Mouse (Mus musculus) MEL (cell line): ENCODE data around the gene Cd47. TPM values are rescaled to one million over a fixed set of nuclear protein-coding genes. Genes with fewer than 3 reads are reported as not detected.

Experiments used
- DNase-seq: peaks from one replicate; pipeline ENCODE4 v3.0.0; 2011; ENCODE audit warnings: low read depth, low spot score
- H3K27ac ChIP-seq: 2 replicates; pipeline ENCODE4 v1.5.1; 2012; ENCODE audit warnings: low read depth, mild to moderate bottlenecking, control low read depth, low read length, moderate library complexity; ENCODE audit not compliant: control insufficient read depth
- H3K27me3 ChIP-seq, 2 experiments: fragments of 150-350 bp in 1 of 2; sonication (generic) in 1 of 2; 2 replicates each; pipeline ENCODE4 v1.6.1; 2012; ENCODE audit warnings: low read length in 2 of 2, mild to moderate bottlenecking in 2 of 2, improper control_type of control experiment in 1 of 2, moderate library complexity in 1 of 2; ENCODE audit not compliant: insufficient read depth in 2 of 2, control insufficient read depth in 1 of 2
- H3K36me3 ChIP-seq, 2 experiments: 2 replicates each; pipeline ENCODE4 v1.6.1; 2012 to 2014; ENCODE audit warnings: low read length in 2 of 2, improper control_type of control experiment in 1 of 2, inconsistent platforms in 1 of 2, mild to moderate bottlenecking in 1 of 2; ENCODE audit not compliant: insufficient read depth in 2 of 2, control insufficient read depth in 1 of 2
- H3K4me1 ChIP-seq, 2 experiments: fragments of 150-350 bp in 1 of 2; sonication (generic) in 1 of 2; 2 replicates each; pipeline ENCODE4 v1.6.1; 2012; ENCODE audit warnings: low read length in 2 of 2, improper control_type of control experiment in 1 of 2, mild to moderate bottlenecking in 1 of 2; ENCODE audit not compliant: insufficient read depth in 2 of 2, control insufficient read depth in 1 of 2
- H3K4me3 ChIP-seq, 2 experiments: fragments of 150-350 bp in 1 of 2; sonication (generic) in 1 of 2; 2 replicates each; pipeline ENCODE4 v1.5.1; 2012; ENCODE audit warnings: low read depth in 2 of 2, low read length in 2 of 2, mild to moderate bottlenecking in 2 of 2, moderate library complexity in 2 of 2, control low read depth in 1 of 2, improper control_type of control experiment in 1 of 2; ENCODE audit not compliant: control insufficient read depth in 1 of 2, insufficient read depth in 1 of 2
- H3K79me2 ChIP-seq: 2 replicates; pipeline ENCODE4 v1.6.1; 2012; ENCODE audit warnings: mild to moderate bottlenecking, low read length, moderate library complexity; ENCODE audit not compliant: control insufficient read depth, poor library complexity, insufficient read depth
- H3K9ac ChIP-seq: 2 replicates; pipeline ENCODE4 v1.6.1; 2012; ENCODE audit warnings: low read depth, mild to moderate bottlenecking, control low read depth, low read length, moderate library complexity; ENCODE audit not compliant: control insufficient read depth, poor library complexity, severe bottlenecking
- H3K9me3 ChIP-seq: fragments of 150-350 bp; sonication (generic); replicated peaks from 2 replicates; pipeline ENCODE4 v1.6.1; 2012; ENCODE audit warnings: mild to moderate bottlenecking, low read length, improper control_type of control experiment, moderate library complexity; ENCODE audit not compliant: insufficient read depth
- BHLHE40 ChIP-seq: IDR thresholded peaks from 2 replicates; pipeline ENCODE4 v1.6.1; 2012; ENCODE audit warnings: low read depth, mild to moderate bottlenecking, inconsistent platforms, low read length, improper control_type of control experiment, borderline replicate concordance
- ETS1 ChIP-seq: IDR thresholded peaks from 2 replicates; pipeline ENCODE4 v1.6.1; 2012; ENCODE audit warnings: low read depth, mild to moderate bottlenecking, inconsistent platforms, low read length, improper control_type of control experiment, moderate library complexity
- GATA1 ChIP-seq: IDR thresholded peaks from 2 replicates; pipeline ENCODE4 v1.6.1; 2011; ENCODE audit warnings: low read depth, low read length, improper control_type of control experiment
- HCFC1 ChIP-seq: IDR thresholded peaks from 2 replicates; pipeline ENCODE4 v1.6.1; 2012; ENCODE audit warnings: low read depth, mild to moderate bottlenecking, inconsistent platforms, low read length, improper control_type of control experiment, moderate library complexity
- KAT2A ChIP-seq: conservative IDR thresholded peaks from 2 replicates; pipeline ENCODE4 v1.6.1; 2012; ENCODE audit warnings: low read depth, low read length, improper control_type of control experiment, inconsistent platforms
- MAFK ChIP-seq: IDR thresholded peaks from 2 replicates; pipeline ENCODE4 v1.6.1; 2011; ENCODE audit warnings: low read depth, mild to moderate bottlenecking, low read length, improper control_type of control experiment, borderline replicate concordance
- MXI1 ChIP-seq: IDR thresholded peaks from 2 replicates; pipeline ENCODE4 v1.6.1; 2011; ENCODE audit warnings: mild to moderate bottlenecking, low read depth, low read length, improper control_type of control experiment
- NELFE ChIP-seq: IDR thresholded peaks from 2 replicates; pipeline ENCODE4 v1.6.1; 2011; ENCODE audit warnings: low read depth, low read length, improper control_type of control experiment
- NRF1 ChIP-seq: IDR thresholded peaks from 2 replicates; pipeline ENCODE4 v1.6.1; 2014; ENCODE audit warnings: low read depth, mild to moderate bottlenecking, inconsistent platforms, low read length, improper control_type of control experiment, moderate library complexity; ENCODE audit not compliant: poor library complexity, insufficient read depth, severe bottlenecking
- POLR2A ChIP-seq, 2 experiments: IDR thresholded peaks; 2 replicates each; pipeline ENCODE4 v1.6.1; 2011 to 2012; ENCODE audit warnings: low read length in 2 of 2, mild to moderate bottlenecking in 2 of 2, control low read depth in 1 of 2, improper control_type of control experiment in 1 of 2, low read depth in 1 of 2, moderate library complexity in 1 of 2; ENCODE audit not compliant: control insufficient read depth in 1 of 2, insufficient read depth in 1 of 2, poor library complexity in 1 of 2
- POLR2AphosphoS2 ChIP-seq: IDR thresholded peaks from 2 replicates; pipeline ENCODE4 v1.6.1; 2011; ENCODE audit warnings: low read length, improper control_type of control experiment
- SIN3A ChIP-seq: IDR thresholded peaks from 2 replicates; pipeline ENCODE4 v1.6.1; 2012; ENCODE audit warnings: low read length, improper control_type of control experiment, inconsistent platforms
- UBTF ChIP-seq: IDR thresholded peaks from 2 replicates; pipeline ENCODE4 v1.6.1; 2012; ENCODE audit warnings: low read depth, mild to moderate bottlenecking, inconsistent platforms, low read length, improper control_type of control experiment, moderate library complexity, borderline replicate concordance; ENCODE audit not compliant: insufficient read depth
- USF2 ChIP-seq, 2 experiments: IDR thresholded peaks; 2 replicates each; pipeline ENCODE4 v1.6.1; 2011 to 2012; ENCODE audit warnings: improper control_type of control experiment in 2 of 2, low read length in 2 of 2, borderline replicate concordance in 1 of 2, inconsistent platforms in 1 of 2, low read depth in 1 of 2, mild to moderate bottlenecking in 1 of 2; ENCODE audit not compliant: insufficient read depth in 1 of 2
- ZC3H11A ChIP-seq: IDR thresholded peaks from 2 replicates; pipeline ENCODE4 v1.6.1; 2012; ENCODE audit warnings: low read depth, mild to moderate bottlenecking, inconsistent platforms, low read length, improper control_type of control experiment
- ZKSCAN1 ChIP-seq: IDR thresholded peaks from 2 replicates; pipeline ENCODE4 v1.6.1; 2012; ENCODE audit warnings: low read depth, mild to moderate bottlenecking, inconsistent platforms, low read length, improper control_type of control experiment, moderate library complexity
- ZMIZ1 ChIP-seq: IDR thresholded peaks from 2 replicates; pipeline ENCODE4 v1.6.1; 2012; ENCODE audit warnings: low read depth, mild to moderate bottlenecking, inconsistent platforms, low read length, improper control_type of control experiment, moderate library complexity
- polyA plus RNA-seq, 2 experiments: library from polyadenylated mRNA; stranded (reverse) in 1 of 2; unstranded in 1 of 2; fragments of >175 nt in 1 of 2; fragments of >200 nt in 1 of 2; gene quantifications; 2 replicates each; pipeline versions ENCODE4 v1.2.1 to v1.2.4; 2012; ENCODE audit warnings: low replicate concordance in 2 of 2, low read depth in 1 of 2; ENCODE audit not compliant: insufficient read length in 2 of 2, insufficient read depth in 1 of 2, missing spikeins in 1 of 2
- total RNA-seq: library from RNA; depleted of rRNA; stranded (reverse); fragments of 300-350 nt; gene quantifications from 2 replicates; pipeline ENCODE4 v1.2.3, GENCODE M21; 2012

The Cd47 gene
- total and polyA plus RNA-seq, 3 experiments, result 45.9 to 57.5 (median 51.7) TPM

GRCm38 (mm10) chr16:49950340-49950739 lies 150.0 kb downstream of the Cd47 start:
- Histone ChIP-seq H3K27ac (no peak overlapping the region), H3K4me3 (no peak overlapping the region), H3K27me3 (no peaks in the 10 kb centered on the region), H3K79me2 (no peaks in the 10 kb centered on the region), H3K4me1 (no peaks in the 10 kb centered on the region), H3K9me3 (no peaks in the 10 kb centered on the region), H3K36me3 (no peaks in the 10 kb centered on the region), H3K9ac (no peak overlapping the region)
- TF ChIP-seq POLR2AphosphoS2 (no peak), POLR2A (IDR thresholded peaks at IDR 0.05; ENCODE audit: control insufficient read depth in 1 of 2, insufficient read depth in 1 of 2, low read depth in 1 of 2, low read length in 2 of 2, poor library complexity in 1 of 2) (no peak), ZMIZ1 (no peak), NELFE (no peak), KAT2A (no peak), HCFC1 (no peak), MXI1 (no peak), USF2 (IDR thresholded peaks at IDR 0.05; ENCODE audit: borderline replicate concordance in 1 of 2, insufficient read depth in 1 of 2, low read depth in 1 of 2, low read length in 2 of 2) (no peak), BHLHE40 (no peak), MAFK (no peak), ZC3H11A (no peak), NRF1 (no peak), GATA1 (no peak), ETS1 (no peak), UBTF (no peak), SIN3A (no peak)
- no peak for DNase-seq

GRCm38 (mm10) chr16:49951288-49951691 lies 151.0 kb downstream of the Cd47 start:
- Histone ChIP-seq H3K4me3 (no peak overlapping the region), H3K27me3 (no peaks in the 10 kb centered on the region), H3K36me3 (no peaks in the 10 kb centered on the region), H3K27ac (no peak overlapping the region)
- TF ChIP-seq NELFE, result no peak
- no peak for TF ChIP-seq USF2 (IDR thresholded peaks at IDR 0.05; ENCODE audit: borderline replicate concordance in 1 of 2, insufficient read depth in 1 of 2, low read depth in 1 of 2, low read length in 2 of 2)
- no peak for TF ChIP-seq HCFC1
- no peak for TF ChIP-seq ZKSCAN1
- TF ChIP-seq, all 39 proteins: peak for 0
- no peaks in the 10 kb centered on the region for H3K79me2 ChIP-seq
- H3K9me3 ChIP-seq, result no peaks in the 10 kb centered on the region
- H3K9ac ChIP-seq, result no peak overlapping the region
- no peak for DNase-seq
- H3K4me1 ChIP-seq, result no peaks in the 10 kb centered on the region
